Mouse (Mus musculus) midbrain, embryonic 11.5 days (tissue): ENCODE measurements around the gene Agap1. TPM values are rescaled to one million over a fixed set of nuclear protein-coding genes. Genes with fewer than 3 reads are reported as not detected.
A peak's percentile ranks its signal among the peaks of the same experiment; 100 is the strongest.

Experiments
- ATAC-seq: fragments of 200-750 bp; cut with Nextera tagmentation; 2 replicates; pipeline ENCODE4 v1.8.0; 2017; ENCODE audit warnings: moderate TSS enrichment, moderate library complexity; ENCODE audit not compliant: low FRiP score
- DNase-seq: peaks from one replicate; pipeline ENCODE4 v3.0.0; 2015; ENCODE audit warnings: low spot score; ENCODE audit errors: missing footprints
- H3K27ac ChIP-seq: fragments of 300-500 bp; sonication (generic); 2 replicates; pipeline ENCODE4 v1.5.1; 2014; ENCODE audit warnings: low read depth, low read length
- H3K27me3 ChIP-seq: fragments of 300-500 bp; sonication (generic); 2 replicates; pipeline ENCODE4 v1.6.1; 2014; ENCODE audit warnings: mild to moderate bottlenecking, low read length, moderate library complexity, mixed read lengths; ENCODE audit not compliant: control insufficient read depth, insufficient read depth
- H3K36me3 ChIP-seq: fragments of 300-500 bp; sonication (generic); 2 replicates; pipeline ENCODE4 v1.6.1; 2014; ENCODE audit warnings: mild to moderate bottlenecking, low read length, moderate library complexity, mixed read lengths; ENCODE audit not compliant: control insufficient read depth, insufficient read depth
- H3K4me1 ChIP-seq: fragments of 300-500 bp; sonication (generic); 2 replicates; pipeline ENCODE4 v1.6.1; 2014; ENCODE audit warnings: low read length; ENCODE audit not compliant: control insufficient read depth, insufficient read depth
- H3K4me2 ChIP-seq: fragments of 300-500 bp; sonication (generic); 2 replicates; pipeline ENCODE4 v1.6.1; 2014; ENCODE audit warnings: mild to moderate bottlenecking, moderate library complexity
- H3K4me3 ChIP-seq: fragments of 300-500 bp; sonication (generic); 2 replicates; pipeline ENCODE4 v1.5.1; 2014; ENCODE audit warnings: low read depth, low read length
- H3K9ac ChIP-seq: fragments of 300-500 bp; sonication (generic); 2 replicates; pipeline ENCODE4 v1.6.1; 2014; ENCODE audit warnings: low read length
- H3K9me3 ChIP-seq: fragments of 300-500 bp; sonication (generic); 2 replicates; pipeline ENCODE4 v1.6.1; 2016; ENCODE audit warnings: low read length; ENCODE audit not compliant: control insufficient read depth
- WGBS: fragments of 180-500 bp; shearing (Covaris S2); extraction: QIAGEN DNeasy Blood & Tissue Kit; methylation state at CpG from one replicate; pipeline ENCODE4 v1.1.7; 2014; 5-methylcytosine and 5-hydroxymethylcytosine counted together
- polyA plus RNA-seq: library from polyadenylated mRNA; unstranded; fragments of >200 nt; fragmentation: Nextera tagmentation; extraction: Ambion mirVana; gene quantifications from 2 replicates; pipeline ENCODE4 v1.2.1, GENCODE M21; 2014

Agap1 gene
- polyA plus RNA-seq, 1 experiment from 2014 or later: 33.6 TPM

DNA sequence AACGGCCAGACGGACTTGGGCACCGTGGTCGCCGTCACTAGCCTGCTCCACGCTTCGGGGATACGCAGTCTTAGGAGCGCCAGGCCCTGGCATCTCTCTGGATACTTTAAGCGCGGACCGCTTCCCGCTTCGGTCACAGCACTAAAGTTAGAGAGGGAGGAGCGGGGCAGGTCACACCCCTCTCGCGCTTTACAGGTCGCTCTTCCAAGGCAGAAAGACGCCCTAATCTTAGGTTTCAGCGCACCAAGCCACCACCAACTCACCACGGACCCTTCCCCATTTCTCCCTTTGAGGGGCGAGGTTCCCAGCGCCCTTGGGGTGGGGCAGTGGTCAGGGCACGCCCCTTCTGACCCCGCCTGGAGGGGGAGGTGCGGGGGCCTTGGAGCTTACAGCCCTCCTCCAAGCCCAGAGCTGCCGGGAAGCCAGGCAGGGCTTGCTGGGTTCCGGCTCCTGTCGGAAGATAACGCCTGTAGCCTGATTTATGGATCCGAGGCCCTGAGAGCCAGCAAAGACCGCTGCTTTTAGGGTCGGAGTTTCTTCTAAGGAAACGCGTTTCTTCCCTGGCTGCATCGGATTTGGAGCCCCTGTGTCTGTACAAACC lies 472.6 kb downstream of the Agap1 start:
- under 1% methylated on average over 36 of the region's 36 CpGs for WGBS
- no peaks in the 10 kb centered on the region for H3K9me3 ChIP-seq
- no peaks in the 10 kb centered on the region for H3K36me3 ChIP-seq
- H3K9ac ChIP-seq: no peak overlapping the region
- H3K4me2 ChIP-seq: peak overlapping the region; percentile 26
- no peak overlapping the region for H3K27ac ChIP-seq
- peak overlapping the region; percentile 6; the same call in 1 of the 2 replicates for H3K4me3 ChIP-seq
- H3K27me3 ChIP-seq: peaks cover 100% of the 10 kb centered on the region
- peaks cover 35% of the 10 kb centered on the region for H3K4me1 ChIP-seq
- DNase-seq (peak; percentile 95), ATAC-seq (no peak)

DNA sequence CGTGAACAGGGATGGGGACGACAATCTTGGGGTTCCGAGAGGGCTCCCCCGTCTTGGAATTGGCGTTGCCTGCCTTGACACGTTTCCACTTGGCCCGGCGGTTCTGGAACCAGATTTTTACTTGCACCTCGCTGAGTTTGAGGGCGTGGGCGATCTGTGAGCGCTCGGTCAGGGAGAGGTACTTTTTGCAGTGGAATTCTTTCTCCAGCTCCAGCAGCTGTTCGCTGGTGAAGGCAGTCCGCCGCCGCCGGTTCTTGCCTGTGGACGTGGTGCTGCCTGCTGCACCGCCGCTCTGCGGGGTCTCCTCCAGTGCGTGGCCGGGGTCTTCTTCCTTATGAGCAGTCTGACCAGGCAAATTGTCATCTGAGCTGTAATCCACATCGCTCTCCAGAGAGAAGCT lies 474.1 kb downstream of the Agap1 start:
- Histone ChIP-seq H3K4me1 (peaks cover 30% of the 10 kb centered on the region), H3K4me3 (peak overlapping the region; percentile 6; the same call in 1 of the 2 replicates), H3K9me3 (no peaks in the 10 kb centered on the region), H3K9ac (no peak overlapping the region), H3K27me3 (peaks cover 100% of the 10 kb centered on the region), H3K27ac (no peak overlapping the region), H3K36me3 (no peaks in the 10 kb centered on the region), H3K4me2 (peak overlapping the region; percentile 5; the same call in 1 of the 2 replicates)
- DNase-seq (peak; percentile 96), ATAC-seq (no peak)
- WGBS: 2% methylated on average over 25 of the region's 25 CpGs

DNA sequence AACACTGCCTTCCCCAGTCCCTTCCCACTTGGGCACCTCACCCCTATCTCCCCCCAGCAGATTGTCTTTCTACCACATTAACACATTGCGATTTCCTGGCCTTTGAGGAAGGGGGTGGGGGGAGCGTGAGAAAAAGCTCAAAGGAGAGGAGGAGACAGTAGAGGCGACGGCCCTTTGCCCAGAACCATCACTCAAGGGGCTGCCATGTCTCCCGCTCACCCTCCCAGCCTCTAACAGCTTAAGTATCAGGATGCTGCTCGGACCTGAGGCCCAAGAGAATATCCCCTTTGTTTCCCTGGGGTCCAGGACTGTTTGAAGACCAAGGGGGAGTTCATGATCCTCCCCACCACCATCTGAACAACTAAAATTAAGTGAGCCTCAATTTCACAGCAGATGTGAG lies 474.6 kb downstream of the Agap1 start:
- DNase-seq (peak; percentile 93), ATAC-seq (no peak)
- 0% methylated on average over 6 of the region's 6 CpGs for WGBS
- H3K27ac ChIP-seq: no peak overlapping the region
- no peaks in the 10 kb centered on the region for H3K9me3 ChIP-seq
- H3K4me1 ChIP-seq: peaks cover 31% of the 10 kb centered on the region
- no peak overlapping the region for H3K9ac ChIP-seq
- peak overlapping the region; percentile 5; the same call in 1 of the 2 replicates for H3K4me2 ChIP-seq
- no peaks in the 10 kb centered on the region for H3K36me3 ChIP-seq
- H3K27me3 ChIP-seq: peaks cover 100% of the 10 kb centered on the region
- peak overlapping the region; percentile 6; the same call in 1 of the 2 replicates for H3K4me3 ChIP-seq

DNA sequence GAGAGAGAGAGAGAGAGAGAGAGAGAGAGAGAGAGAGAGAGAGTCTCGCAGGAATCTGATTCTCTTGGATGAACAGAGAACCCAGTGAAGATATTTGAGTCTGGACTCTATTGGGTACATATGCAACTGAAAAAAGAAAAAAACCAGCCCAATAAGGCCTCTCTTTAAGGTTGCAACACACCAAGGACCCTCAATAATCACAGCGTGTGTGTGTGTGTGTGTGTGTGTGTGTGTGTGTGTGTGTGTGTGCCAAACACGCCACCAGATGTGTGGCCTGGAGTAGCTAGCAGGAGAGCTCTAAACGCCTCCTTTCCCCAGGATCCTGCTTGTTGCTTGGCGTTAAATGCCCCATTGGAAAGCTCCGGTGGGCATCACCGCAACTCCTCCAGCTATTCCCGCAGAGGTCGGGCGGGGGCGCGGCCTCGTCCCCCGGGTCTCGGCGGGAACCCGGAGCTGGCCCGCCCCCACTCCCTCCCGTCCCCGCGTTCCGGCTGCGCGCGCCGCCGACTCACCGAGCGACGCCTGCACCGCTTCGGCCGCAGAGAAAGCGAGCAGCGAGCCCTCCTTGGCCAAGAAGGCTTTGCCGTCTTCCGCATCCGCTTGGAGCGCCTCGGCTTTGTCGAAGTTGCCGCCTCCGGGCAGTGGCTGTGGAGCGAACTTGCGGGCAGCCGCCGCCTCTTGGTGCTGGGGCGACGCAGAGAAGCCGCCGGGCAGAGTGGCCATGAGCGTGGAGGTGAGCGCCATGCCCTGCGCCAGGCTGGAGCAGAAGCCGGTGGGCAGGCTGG lies 475.3 kb downstream of the Agap1 start:
- Histone ChIP-seq H3K4me2 (peak overlapping the region; percentile 58), H3K36me3 (no peaks in the 10 kb centered on the region), H3K27ac (no peak overlapping the region), H3K9me3 (no peaks in the 10 kb centered on the region), H3K4me3 (peak overlapping the region; percentile 39), H3K27me3 (peaks cover 98% of the 10 kb centered on the region), H3K9ac (peak overlapping the region; percentile 43), H3K4me1 (peaks cover 31% of the 10 kb centered on the region)
- ATAC-seq (0 out of 2 replicates have a peak, but pooled peaks have one; percentile 6), DNase-seq (peak; percentile 96)
- WGBS: under 1% methylated on average over 54 of the region's 55 CpGs

DNA sequence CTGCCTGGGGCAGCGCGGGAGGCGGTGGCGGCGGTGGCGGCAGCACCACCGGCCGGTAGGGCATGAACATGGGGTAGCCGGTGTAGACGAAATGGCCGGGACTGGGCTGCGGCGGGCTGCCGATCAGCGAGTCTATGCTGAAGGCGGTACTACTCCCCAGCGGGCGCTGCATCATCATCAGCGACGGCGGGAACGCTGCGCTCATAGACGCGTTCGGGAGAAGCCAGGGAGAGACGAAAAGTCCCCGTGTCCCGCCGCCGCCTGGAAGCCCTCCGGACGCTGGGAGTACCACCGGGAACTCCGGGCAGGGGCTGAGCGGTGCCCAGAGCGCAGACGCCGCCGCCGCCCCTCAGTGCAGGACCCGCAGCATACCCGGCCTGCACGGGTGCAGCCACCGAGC lies 475.9 kb downstream of the Agap1 start:
- no peak overlapping the region for H3K27ac ChIP-seq
- ATAC-seq: peak; percentile 31; the same call in 1 of the 2 replicates
- under 1% methylated on average over 38 of the region's 45 CpGs for WGBS
- H3K4me1 ChIP-seq: peaks cover 38% of the 10 kb centered on the region
- H3K4me2 ChIP-seq: peak overlapping the region; percentile 58
- H3K27me3 ChIP-seq: peaks cover 98% of the 10 kb centered on the region
- peak overlapping the region; percentile 43 for H3K9ac ChIP-seq
- no peaks in the 10 kb centered on the region for H3K9me3 ChIP-seq
- H3K4me3 ChIP-seq: peak overlapping the region; percentile 39
- no peak for DNase-seq
- H3K36me3 ChIP-seq: no peaks in the 10 kb centered on the region

DNA sequence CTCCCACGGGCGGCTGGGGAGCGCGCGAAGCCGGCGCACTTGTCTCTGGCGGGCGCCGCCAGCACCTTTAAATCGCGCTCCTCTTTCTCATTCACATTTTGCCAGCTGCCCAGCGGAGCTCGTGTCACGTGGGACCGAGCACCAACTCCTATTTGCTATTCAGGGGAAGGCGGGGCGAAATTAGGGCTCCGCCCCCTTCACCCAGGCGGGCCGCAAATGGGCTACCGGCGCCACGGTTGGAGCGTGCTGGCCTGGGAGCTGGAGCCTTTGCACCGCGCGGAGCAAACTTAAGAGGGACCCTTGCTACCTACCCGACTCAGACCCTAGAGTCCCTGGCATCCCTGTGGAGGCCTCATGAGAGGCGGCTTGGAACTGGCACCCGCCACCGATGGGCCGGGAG lies 476.5 kb downstream of the Agap1 start, which contains the start of gene Gbx2:
Gene Gbx2, minus strand, starts transcription at position 60 of the 400 bp plus-strand sequence.
- DNase-seq (peak; percentile 99), ATAC-seq (peak; percentile 79)
- Histone ChIP-seq H3K9me3 (no peaks in the 10 kb centered on the region), H3K4me3 (peak within 1 kb of the TSS; percentile 39), H3K9ac (peak within 1 kb of the TSS; percentile 43), H3K4me1 (peaks cover 43% of the 10 kb centered on the region), H3K27ac (no peak within 1 kb of the TSS), H3K36me3 (no peaks in the 10 kb centered on the region), H3K27me3 (peaks cover 98% of the 10 kb centered on the region), H3K4me2 (peak within 1 kb of the TSS; percentile 58)
- WGBS: under 1% methylated on average over 33 of the region's 33 CpGs

DNA sequence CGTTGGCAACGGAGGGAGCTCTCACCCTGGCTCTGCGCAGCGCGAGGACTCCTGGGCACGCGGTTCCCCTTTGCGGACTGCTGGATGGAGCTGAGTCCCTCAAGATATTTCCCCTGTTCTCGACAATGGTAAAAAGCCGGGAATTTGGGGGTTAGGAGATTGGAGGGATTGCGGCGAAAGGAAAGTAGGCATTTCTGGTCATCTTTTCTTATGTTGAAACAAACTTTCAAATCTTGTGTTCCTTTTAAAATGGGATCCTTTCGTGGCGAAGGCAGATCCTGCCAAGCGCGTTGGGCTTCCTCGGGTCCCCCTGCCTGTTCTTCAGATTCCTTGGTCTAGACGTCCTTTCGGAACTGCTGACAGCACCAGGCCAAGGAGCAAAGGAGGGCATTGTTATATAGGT lies 477.4 kb downstream of the Agap1 start:
- ATAC-seq (no peak), DNase-seq (peak; percentile 95)
- Histone ChIP-seq H3K4me3 (0 out of 2 replicates have a peak overlapping the region, but pooled peaks have one; percentile 39), H3K27me3 (peaks cover 98% of the 10 kb centered on the region), H3K27ac (no peak overlapping the region), H3K9ac (no peak overlapping the region), H3K9me3 (no peaks in the 10 kb centered on the region), H3K36me3 (no peaks in the 10 kb centered on the region), H3K4me1 (peaks cover 42% of the 10 kb centered on the region), H3K4me2 (no peak overlapping the region)
- 1% methylated on average over 19 of the region's 19 CpGs for WGBS

DNA sequence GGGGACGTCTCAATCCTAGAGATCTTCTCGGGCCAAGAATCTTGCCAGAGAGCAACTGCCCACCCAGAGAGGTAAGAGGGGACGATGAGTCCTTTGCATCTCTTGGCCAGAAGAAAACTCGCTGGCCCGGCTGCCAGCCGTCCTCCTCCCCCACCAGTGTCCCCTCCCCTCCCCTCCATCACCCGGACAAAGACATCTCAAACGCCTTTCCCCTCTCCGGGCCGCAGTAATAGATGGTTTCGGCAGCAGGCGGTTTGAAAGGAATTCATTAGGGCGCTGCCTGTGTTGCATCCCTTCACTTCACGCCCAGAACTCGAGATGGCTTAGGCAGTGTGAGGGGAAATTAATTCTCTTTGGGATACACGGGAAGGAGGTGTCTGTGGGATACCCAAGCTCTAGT lies 478.0 kb downstream of the Agap1 start:
- ATAC-seq: 0 out of 2 replicates have a peak, but pooled peaks have one; percentile 15
- no peak overlapping the region for H3K9ac ChIP-seq
- no peak overlapping the region for H3K27ac ChIP-seq
- no peak overlapping the region for H3K4me3 ChIP-seq
- no peaks in the 10 kb centered on the region for H3K36me3 ChIP-seq
- 0% methylated on average over 16 of the region's 16 CpGs for WGBS
- H3K4me2 ChIP-seq: no peak overlapping the region
- no peaks in the 10 kb centered on the region for H3K9me3 ChIP-seq
- H3K27me3 ChIP-seq: peaks cover 98% of the 10 kb centered on the region
- H3K4me1 ChIP-seq: peaks cover 38% of the 10 kb centered on the region
- peak; percentile 96 for DNase-seq

DNA sequence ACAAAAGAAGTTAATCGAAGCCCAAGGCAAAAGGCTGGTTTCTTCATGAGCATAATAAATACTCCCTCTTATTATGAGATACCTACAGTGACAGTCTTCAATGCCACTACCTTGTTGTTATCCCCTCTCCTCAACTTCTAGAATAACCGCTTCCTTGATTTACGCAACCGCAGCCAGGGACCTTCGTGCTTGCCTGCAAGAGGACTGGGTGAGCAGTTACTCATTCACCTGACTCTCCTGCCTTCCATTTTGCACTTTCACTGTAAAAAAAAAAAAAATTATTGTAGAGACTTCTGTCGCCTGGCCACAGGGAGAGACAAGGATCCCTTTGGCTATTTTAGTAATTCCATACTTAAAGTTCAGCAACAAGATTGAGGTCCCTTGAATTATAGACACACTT lies 478.4 kb downstream of the Agap1 start:
- WGBS: 2% methylated on average over 6 of the region's 6 CpGs
- no peak overlapping the region for H3K4me3 ChIP-seq
- H3K27ac ChIP-seq: no peak overlapping the region
- no peak for DNase-seq
- no peaks in the 10 kb centered on the region for H3K36me3 ChIP-seq
- H3K4me2 ChIP-seq: no peak overlapping the region
- peaks cover 38% of the 10 kb centered on the region for H3K4me1 ChIP-seq
- no peak for ATAC-seq
- H3K9me3 ChIP-seq: no peaks in the 10 kb centered on the region
- no peak overlapping the region for H3K9ac ChIP-seq
- H3K27me3 ChIP-seq: peaks cover 98% of the 10 kb centered on the region
